ENCODE assay signal across 34 mouse cellular contexts in the genomic region with DNA sequence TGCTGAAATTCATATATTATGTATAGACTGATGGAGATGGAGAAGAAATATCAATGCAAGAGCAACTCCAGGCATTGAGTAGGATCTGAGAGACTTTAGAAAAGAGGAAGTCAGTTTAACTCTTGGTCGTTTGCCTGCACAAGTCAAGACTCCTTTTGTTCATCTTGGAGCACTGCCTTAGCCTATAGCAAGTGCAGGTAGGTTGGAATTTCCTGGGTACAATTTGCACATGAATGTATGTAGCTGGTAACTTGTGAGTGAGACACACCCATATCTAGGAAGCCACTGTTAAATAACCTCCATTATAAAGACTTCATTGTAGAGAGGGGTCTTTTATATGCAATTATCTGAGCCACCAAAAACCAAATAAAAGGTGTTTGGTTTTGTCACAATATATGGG. TPM values are rescaled to one million over a fixed set of nuclear protein-coding genes. Genes with fewer than 3 reads are reported as not detected.
"Had no signal": no experiment of that assay in that cellular context is flagged by ENCODE, and none has a peak within 500 bp of the region (broad histone marks: within the 10 kb centered on the region; RNA-seq: fewer than 3 reads in every experiment).

No protein-coding gene starts in this region.

- H3K9me3 ChIP-seq: limb, embryonic 10.5 days; limb, embryonic 12.5 days; limb, embryonic 13.5 days; limb, embryonic 15.5 days; liver, embryonic 12.5 days; liver, embryonic 13.5 days; liver, embryonic 15.5 days; lung, embryonic 15.5 days; midbrain, embryonic 10.5 days; midbrain, embryonic 12.5 days; midbrain, embryonic 13.5 days; midbrain, embryonic 15.5 days; neural tube, embryonic 12.5 days had no signal

- H3K27ac ChIP-seq: limb, embryonic 10.5 days; limb, embryonic 12.5 days; limb, embryonic 13.5 days; limb, embryonic 15.5 days; liver, embryonic 12.5 days; liver, embryonic 13.5 days; liver, embryonic 14.5 days; liver, embryonic 15.5 days; lung, embryonic 15.5 days; macrophage; midbrain, embryonic 10.5 days; midbrain, embryonic 12.5 days; midbrain, embryonic 13.5 days; midbrain, embryonic 15.5 days; neural tube, embryonic 12.5 days had no signal

- H3K4me1 ChIP-seq: limb, embryonic 10.5 days; limb, embryonic 12.5 days; limb, embryonic 13.5 days; limb, embryonic 15.5 days; liver, embryonic 12.5 days; liver, embryonic 13.5 days; liver, embryonic 15.5 days; lung, embryonic 15.5 days; megakaryocyte, embryonic 14.5 days; midbrain, embryonic 10.5 days; midbrain, embryonic 12.5 days; midbrain, embryonic 13.5 days; midbrain, embryonic 15.5 days; neural tube, embryonic 12.5 days had no signal

- DNase-seq: left cerebral cortex, postnatal 4 days; liver; liver, embryonic 13.5 days; liver, postnatal 0 days; lung, adult 18-20 months; lung, adult 2 months; lung, embryonic 14.5 days; lung, postnatal 10 days; lung, postnatal 14 days; lung, postnatal 36 days; lung, postnatal 4 days; midbrain, embryonic 14.5 days had no signal

- H3K27me3 ChIP-seq: limb, embryonic 12.5 days; limb, embryonic 13.5 days; limb, embryonic 15.5 days; liver, embryonic 12.5 days; liver, embryonic 13.5 days; liver, embryonic 15.5 days; lung, embryonic 15.5 days; megakaryocyte, embryonic 14.5 days; midbrain, embryonic 12.5 days; midbrain, embryonic 13.5 days; midbrain, embryonic 15.5 days; neural tube, embryonic 12.5 days had no signal

- H3K4me2 ChIP-seq: limb, embryonic 12.5 days; limb, embryonic 13.5 days; limb, embryonic 15.5 days; liver, embryonic 11.5 days; liver, embryonic 12.5 days; liver, embryonic 13.5 days; liver, embryonic 15.5 days; lung, embryonic 14.5 days; lung, embryonic 15.5 days; midbrain, embryonic 11.5 days; midbrain, embryonic 12.5 days; midbrain, embryonic 13.5 days; midbrain, embryonic 15.5 days; neural tube, embryonic 12.5 days had no signal

- H3K4me3 ChIP-seq: limb, embryonic 10.5 days; limb, embryonic 12.5 days; limb, embryonic 13.5 days; limb, embryonic 15.5 days; liver, embryonic 12.5 days; liver, embryonic 13.5 days; liver, embryonic 15.5 days; lung, embryonic 15.5 days; megakaryocyte, embryonic 14.5 days; midbrain, embryonic 10.5 days; midbrain, embryonic 12.5 days; midbrain, embryonic 13.5 days; midbrain, embryonic 15.5 days; myocyte; neural tube, embryonic 12.5 days had no signal

- ATAC-seq: liver, embryonic 12.5 days; liver, postnatal 0 days; lung, postnatal 0 days; midbrain, embryonic 13.5 days; midbrain, embryonic 15.5 days; midbrain, embryonic 16.5 days had no signal

- H3K36me3 ChIP-seq: limb, embryonic 10.5 days; limb, embryonic 12.5 days; limb, embryonic 13.5 days; limb, embryonic 15.5 days; liver, embryonic 12.5 days; liver, embryonic 13.5 days; liver, embryonic 15.5 days; lung, embryonic 15.5 days; midbrain, embryonic 10.5 days; midbrain, embryonic 12.5 days; midbrain, embryonic 13.5 days; midbrain, embryonic 15.5 days; neural tube, embryonic 12.5 days had no signal

- H3K9ac ChIP-seq: limb, embryonic 12.5 days; limb, embryonic 13.5 days; limb, embryonic 15.5 days; liver, embryonic 12.5 days; liver, embryonic 13.5 days; liver, embryonic 14.5 days; liver, embryonic 15.5 days; liver, postnatal 0 days; lung, embryonic 14.5 days; lung, embryonic 15.5 days; midbrain, embryonic 12.5 days; midbrain, embryonic 13.5 days; midbrain, embryonic 15.5 days; neural tube, embryonic 12.5 days had no signal

RNA-seq across cellular contexts. Expression of gene Gpc6, which starts 27.1 kb away (rescaled TPM):
- total RNA-seq: megakaryocyte progenitor cell, adult 5-6 weeks; monocyte, adult 5-6 weeks had no signal
- polyA plus RNA-seq: macrophage had no signal
